Mouse (Mus musculus): ENCODE results near the gene Atp2a2. TPM values are rescaled to one million over a fixed set of nuclear protein-coding genes. Genes with fewer than 3 reads are reported as not detected.
"Not testable (repeated sequence)": the region's sequence is repeated elsewhere in the genome, so short reads cannot be mapped to it uniquely, and the experiment has no call there.

The Atp2a2 gene
- polyA plus RNA-seq, 1 experiment from 2014 or later: 33.6 TPM

DNA sequence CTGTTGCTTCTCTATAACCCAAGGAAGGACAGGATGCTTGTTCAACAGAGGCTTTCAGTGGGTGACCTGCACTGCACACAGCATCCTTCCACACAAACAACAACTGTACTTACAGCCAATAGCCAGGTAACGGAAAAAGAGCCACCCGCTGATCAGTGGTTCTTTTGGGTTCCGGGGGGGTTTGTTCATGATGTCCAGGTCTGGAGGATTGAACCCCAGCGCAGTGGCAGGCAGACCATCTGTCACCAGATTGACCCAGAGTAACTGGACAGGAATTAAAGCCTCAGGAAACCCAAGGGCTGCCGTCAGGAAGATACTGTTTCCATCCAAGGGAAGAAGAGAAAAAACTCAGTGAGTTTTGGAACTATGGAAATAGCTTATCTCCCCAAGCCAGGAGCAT, 42.7 kb downstream of the Atp2a2 start:
- H3K4me1 ChIP-seq (ENCODE audit: insufficient read depth, low read length): no peaks in the 10 kb centered on the region
- H3K27ac ChIP-seq (ENCODE audit: low read length): no peak overlapping the region
- H3K4me2 ChIP-seq (replicated peaks; ENCODE audit: low read depth, low read length): no peak overlapping the region
- ATAC-seq (ENCODE audit: low FRiP score, low TSS enrichment): no peak
- 93% methylated on average over 5 of the region's 5 CpGs for WGBS
- peaks cover 88% of the 10 kb centered on the region for H3K36me3 ChIP-seq (ENCODE audit: insufficient read depth, low read length)
- no peak overlapping the region for H3K4me3 ChIP-seq (ENCODE audit: low read length)
- H3K9me3 ChIP-seq (ENCODE audit: low read length): no peaks in the 10 kb centered on the region
- no peak overlapping the region for H3K9ac ChIP-seq (replicated peaks; ENCODE audit: low read length)
- H3K27me3 ChIP-seq (ENCODE audit: insufficient read depth, low read length): no peaks in the 10 kb centered on the region

DNA sequence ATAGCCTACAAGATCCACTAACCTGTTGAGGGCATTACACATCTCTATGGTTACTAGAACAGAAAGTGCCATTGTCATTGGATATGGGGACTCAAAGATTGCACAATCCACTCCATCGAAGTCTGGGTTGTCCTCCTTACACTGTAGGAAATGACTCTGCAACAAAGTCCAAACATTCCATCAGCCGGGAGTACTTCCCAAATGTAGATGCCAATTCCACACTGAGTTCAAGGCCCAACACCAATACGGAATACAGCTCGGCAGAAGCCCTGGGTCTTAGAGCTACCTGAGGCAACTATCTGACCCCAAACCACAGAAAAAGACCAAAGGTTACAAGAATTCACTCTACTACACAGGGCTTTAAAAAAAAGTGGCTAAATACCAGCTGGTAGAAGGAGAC, 44.0 kb downstream of the Atp2a2 start:
- no peak overlapping the region for H3K27ac ChIP-seq (ENCODE audit: low read length)
- no peak for ATAC-seq (ENCODE audit: low FRiP score, low TSS enrichment)
- no peaks in the 10 kb centered on the region for H3K27me3 ChIP-seq (ENCODE audit: insufficient read depth, low read length)
- H3K36me3 ChIP-seq (ENCODE audit: insufficient read depth, low read length): peaks cover 89% of the 10 kb centered on the region
- no peak overlapping the region for H3K9ac ChIP-seq (replicated peaks; ENCODE audit: low read length)
- H3K4me1 ChIP-seq (ENCODE audit: insufficient read depth, low read length): no peaks in the 10 kb centered on the region
- WGBS: 87% methylated on average over 4 of the region's 4 CpGs
- H3K4me2 ChIP-seq (replicated peaks; ENCODE audit: low read depth, low read length): no peak overlapping the region
- H3K4me3 ChIP-seq (ENCODE audit: low read length): no peak overlapping the region
- no peaks in the 10 kb centered on the region for H3K9me3 ChIP-seq (ENCODE audit: low read length)

DNA sequence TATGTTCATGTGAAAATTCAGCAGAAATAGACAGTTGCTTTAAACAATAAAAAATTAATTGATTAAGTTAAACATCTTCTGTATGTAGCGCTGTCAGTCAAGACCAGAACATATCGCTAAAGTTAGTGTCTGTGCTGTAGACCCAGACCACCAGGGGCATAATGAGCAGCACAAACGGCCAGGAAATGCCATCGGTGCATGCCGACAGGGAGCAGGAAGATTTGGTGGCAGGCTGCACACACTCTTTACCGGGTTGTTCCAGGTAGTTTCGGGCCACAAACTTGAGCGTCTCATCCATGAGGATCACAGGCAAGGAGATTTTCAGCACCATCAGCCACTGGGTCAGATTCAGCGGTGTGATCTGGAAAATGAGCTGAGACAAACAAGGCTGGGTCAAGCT, 45.0 kb downstream of the Atp2a2 start:
- H3K4me3 ChIP-seq (ENCODE audit: low read length); H3K4me1 ChIP-seq (ENCODE audit: insufficient read depth, low read length); H3K9me3 ChIP-seq (ENCODE audit: low read length); H3K4me2 ChIP-seq (replicated peaks; ENCODE audit: low read depth, low read length); H3K9ac ChIP-seq (replicated peaks; ENCODE audit: low read length); ATAC-seq (ENCODE audit: low FRiP score, low TSS enrichment); H3K27ac ChIP-seq (ENCODE audit: low read length); H3K27me3 ChIP-seq (ENCODE audit: insufficient read depth, low read length): not testable (repeated sequence)
- 80% methylated on average over 9 of the region's 9 CpGs for WGBS
- peaks cover 88% of the 10 kb centered on the region for H3K36me3 ChIP-seq (ENCODE audit: insufficient read depth, low read length)

DNA sequence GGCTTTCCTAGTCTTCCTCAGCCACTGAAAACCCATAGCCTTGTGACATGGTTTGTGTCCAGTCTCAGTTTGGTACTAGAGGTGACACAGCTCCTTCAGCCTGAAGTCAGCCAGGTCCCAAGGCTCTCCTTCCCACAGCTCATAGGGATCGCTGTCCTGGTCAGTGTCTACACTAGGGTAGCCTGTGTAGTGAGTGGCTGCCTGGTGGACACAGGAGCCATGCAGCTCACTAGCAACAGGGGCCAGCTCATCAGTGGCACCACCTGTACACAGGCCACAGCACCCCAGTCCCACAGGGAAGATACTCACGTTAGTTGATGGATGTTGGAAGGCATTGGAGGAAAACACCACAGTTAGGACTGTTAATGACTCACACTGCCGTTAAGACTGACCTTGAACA, 46.4 kb downstream of the Atp2a2 start:
- no peaks in the 10 kb centered on the region for H3K4me1 ChIP-seq (ENCODE audit: insufficient read depth, low read length)
- 88% methylated on average over 3 of the region's 3 CpGs for WGBS
- H3K4me2 ChIP-seq (replicated peaks; ENCODE audit: low read depth, low read length): no peak overlapping the region
- H3K27me3 ChIP-seq (ENCODE audit: insufficient read depth, low read length): no peaks in the 10 kb centered on the region
- no peak overlapping the region for H3K27ac ChIP-seq (ENCODE audit: low read length)
- H3K9ac ChIP-seq (replicated peaks; ENCODE audit: low read length): no peak overlapping the region
- no peak for ATAC-seq (ENCODE audit: low FRiP score, low TSS enrichment)
- H3K4me3 ChIP-seq (ENCODE audit: low read length): no peak overlapping the region
- H3K36me3 ChIP-seq (ENCODE audit: insufficient read depth, low read length): peaks cover 74% of the 10 kb centered on the region
- no peaks in the 10 kb centered on the region for H3K9me3 ChIP-seq (ENCODE audit: low read length)

DNA sequence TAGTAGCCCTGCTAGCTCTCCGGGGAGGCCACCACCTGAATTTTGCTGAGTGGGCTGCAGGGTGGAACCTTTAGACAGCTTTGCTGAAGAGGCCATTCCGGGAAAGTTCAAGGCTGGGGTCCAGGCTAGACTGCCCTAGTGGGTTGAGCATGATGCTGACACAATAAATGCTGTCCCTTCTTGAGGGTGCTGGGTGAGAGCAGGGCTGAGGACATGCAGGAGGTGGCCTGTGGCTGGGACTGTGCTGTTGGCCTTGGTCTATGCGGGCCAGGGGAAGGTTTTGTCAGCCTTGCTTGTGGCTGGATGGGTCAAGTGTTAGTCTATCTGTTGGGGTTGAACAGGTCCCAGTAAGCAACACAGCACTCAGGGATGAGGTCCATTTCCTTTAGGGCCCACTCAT, 47.1 kb downstream of the Atp2a2 start:
- Histone ChIP-seq H3K9ac (replicated peaks; ENCODE audit: low read length) (no peak overlapping the region; the same call in 1 of the 2 replicates), H3K27me3 (ENCODE audit: insufficient read depth, low read length) (no peaks in the 10 kb centered on the region), H3K4me2 (replicated peaks; ENCODE audit: low read depth, low read length) (no peak overlapping the region), H3K36me3 (ENCODE audit: insufficient read depth, low read length) (peaks cover 67% of the 10 kb centered on the region), H3K9me3 (ENCODE audit: low read length) (no peaks in the 10 kb centered on the region), H3K27ac (ENCODE audit: low read length) (no peak overlapping the region), H3K4me1 (ENCODE audit: insufficient read depth, low read length) (no peaks in the 10 kb centered on the region), H3K4me3 (ENCODE audit: low read length) (no peak overlapping the region)
- 98% methylated on average over 3 of the region's 3 CpGs for WGBS
- ATAC-seq (ENCODE audit: low FRiP score, low TSS enrichment): peak; percentile 55; the same call in 1 of the 2 replicates

DNA sequence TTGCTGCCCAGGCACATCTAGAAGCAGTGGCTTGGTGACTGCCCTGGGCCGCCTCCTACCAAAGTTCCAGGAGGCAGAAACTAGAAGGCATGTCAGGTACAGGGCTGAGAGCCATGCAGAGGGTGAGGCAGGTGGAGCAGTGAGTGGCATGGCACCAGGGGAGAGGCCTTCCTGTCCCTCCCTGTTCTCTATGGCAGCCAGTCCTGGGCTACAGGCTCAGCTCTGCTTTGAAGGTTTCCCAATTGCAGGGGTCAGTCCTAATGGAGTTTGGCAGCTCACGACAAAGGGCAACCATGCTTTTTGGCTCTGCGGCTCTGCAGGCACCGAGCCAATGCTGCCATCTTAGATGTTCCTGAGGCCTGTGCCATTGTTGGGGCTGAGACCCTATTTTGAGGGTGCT, 47.6 kb downstream of the Atp2a2 start:
- Histone ChIP-seq H3K27me3 (ENCODE audit: insufficient read depth, low read length) (no peaks in the 10 kb centered on the region), H3K9ac (replicated peaks; ENCODE audit: low read length) (no peak overlapping the region), H3K36me3 (ENCODE audit: insufficient read depth, low read length) (peaks cover 62% of the 10 kb centered on the region), H3K4me1 (ENCODE audit: insufficient read depth, low read length) (no peaks in the 10 kb centered on the region), H3K27ac (ENCODE audit: low read length) (no peak overlapping the region), H3K4me2 (replicated peaks; ENCODE audit: low read depth, low read length) (no peak overlapping the region), H3K9me3 (ENCODE audit: low read length) (no peaks in the 10 kb centered on the region), H3K4me3 (ENCODE audit: low read length) (no peak overlapping the region)
- 96% methylated on average over 4 of the region's 4 CpGs for WGBS
- no peak for ATAC-seq (ENCODE audit: low FRiP score, low TSS enrichment)

DNA sequence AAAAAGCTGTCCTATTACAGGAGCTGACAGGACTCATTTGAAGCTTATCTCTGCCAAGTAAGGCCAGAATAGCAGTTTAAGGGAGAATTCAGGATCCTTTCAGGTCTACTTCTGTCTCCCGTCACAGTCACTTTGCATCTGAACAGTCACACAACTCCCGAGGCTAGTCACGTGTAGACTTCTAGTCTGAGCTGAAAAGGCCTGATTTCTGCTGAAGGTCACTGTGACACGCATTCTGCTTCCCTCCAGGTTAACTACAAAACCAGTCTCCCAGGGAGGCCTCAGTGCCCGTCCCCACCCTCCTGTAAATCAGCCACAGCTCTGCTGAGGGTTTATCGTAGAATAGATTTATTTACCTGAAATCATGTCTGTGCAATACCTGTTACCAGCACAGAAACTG, 48.8 kb downstream of the Atp2a2 start:
- no peak overlapping the region for H3K4me2 ChIP-seq (replicated peaks; ENCODE audit: low read depth, low read length)
- H3K4me3 ChIP-seq (ENCODE audit: low read length): no peak overlapping the region
- no peak overlapping the region for H3K9ac ChIP-seq (replicated peaks; ENCODE audit: low read length)
- H3K4me1 ChIP-seq (ENCODE audit: insufficient read depth, low read length): no peaks in the 10 kb centered on the region
- no peaks in the 10 kb centered on the region for H3K27me3 ChIP-seq (ENCODE audit: insufficient read depth, low read length)
- WGBS: 80% methylated on average over 6 of the region's 6 CpGs
- ATAC-seq (ENCODE audit: low FRiP score, low TSS enrichment): no peak
- H3K9me3 ChIP-seq (ENCODE audit: low read length): no peaks in the 10 kb centered on the region
- H3K36me3 ChIP-seq (ENCODE audit: insufficient read depth, low read length): peaks cover 50% of the 10 kb centered on the region
- no peak overlapping the region for H3K27ac ChIP-seq (ENCODE audit: low read length)

DNA sequence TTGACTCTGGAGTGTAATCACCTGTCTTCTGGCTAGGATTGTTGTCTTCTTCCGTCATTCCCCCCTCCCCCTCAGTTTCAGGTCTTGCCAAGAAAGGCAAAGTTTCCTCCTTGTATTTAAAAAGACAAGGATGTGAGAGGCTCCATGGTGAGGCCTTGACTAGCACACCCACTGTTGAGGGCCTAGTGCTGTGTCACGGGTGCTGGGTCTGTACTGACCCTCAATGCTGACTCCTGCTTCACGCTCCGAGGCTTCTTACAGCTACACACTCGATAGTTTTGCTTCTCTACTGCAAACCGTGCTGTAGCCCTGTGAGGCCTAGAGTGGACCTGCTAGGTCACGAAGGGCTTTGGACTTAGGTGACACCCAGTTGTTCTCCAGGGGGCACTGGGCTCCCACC, 49.8 kb downstream of the Atp2a2 start:
- WGBS: 69% methylated on average over 7 of the region's 7 CpGs
- Histone ChIP-seq H3K9me3 (ENCODE audit: low read length) (no peaks in the 10 kb centered on the region), H3K4me2 (replicated peaks; ENCODE audit: low read depth, low read length) (no peak overlapping the region), H3K27ac (ENCODE audit: low read length) (0 out of 2 replicates have a peak overlapping the region, but pooled peaks have one; percentile 3), H3K4me1 (ENCODE audit: insufficient read depth, low read length) (no peaks in the 10 kb centered on the region), H3K4me3 (ENCODE audit: low read length) (no peak overlapping the region), H3K36me3 (ENCODE audit: insufficient read depth, low read length) (peaks cover 40% of the 10 kb centered on the region), H3K27me3 (ENCODE audit: insufficient read depth, low read length) (no peaks in the 10 kb centered on the region), H3K9ac (replicated peaks; ENCODE audit: low read length) (no peak overlapping the region)
- ATAC-seq (ENCODE audit: low FRiP score, low TSS enrichment): no peak

DNA sequence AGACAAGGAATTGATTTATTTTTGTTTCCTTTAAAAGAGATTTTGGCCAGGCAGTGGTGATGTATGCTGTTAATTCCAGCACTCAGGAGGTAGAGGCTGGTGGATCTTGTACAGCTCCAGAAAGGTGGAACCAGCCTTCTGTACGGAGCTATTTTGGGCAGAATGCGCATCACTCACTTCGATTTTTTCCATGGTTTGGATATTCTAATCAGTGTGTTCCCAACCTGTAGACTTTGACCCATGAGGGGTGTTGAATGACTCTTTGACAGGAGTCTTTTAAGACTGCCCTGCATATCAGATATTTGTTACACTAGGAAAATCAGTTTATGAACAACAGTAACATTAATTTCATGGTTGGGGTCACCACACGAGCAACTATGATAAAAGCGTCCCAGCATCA, 50.7 kb downstream of the Atp2a2 start:
- H3K4me1 ChIP-seq (ENCODE audit: insufficient read depth, low read length): no peaks in the 10 kb centered on the region
- no peak for ATAC-seq (ENCODE audit: low FRiP score, low TSS enrichment)
- H3K9me3 ChIP-seq (ENCODE audit: low read length): no peaks in the 10 kb centered on the region
- no peaks in the 10 kb centered on the region for H3K27me3 ChIP-seq (ENCODE audit: insufficient read depth, low read length)
- no peak overlapping the region for H3K4me3 ChIP-seq (ENCODE audit: low read length)
- peaks cover 40% of the 10 kb centered on the region for H3K36me3 ChIP-seq (ENCODE audit: insufficient read depth, low read length)
- no peak overlapping the region for H3K27ac ChIP-seq (ENCODE audit: low read length)
- WGBS: 87% methylated on average over 5 of the region's 5 CpGs
- no peak overlapping the region for H3K9ac ChIP-seq (replicated peaks; ENCODE audit: low read length)
- H3K4me2 ChIP-seq (replicated peaks; ENCODE audit: low read depth, low read length): no peak overlapping the region

DNA sequence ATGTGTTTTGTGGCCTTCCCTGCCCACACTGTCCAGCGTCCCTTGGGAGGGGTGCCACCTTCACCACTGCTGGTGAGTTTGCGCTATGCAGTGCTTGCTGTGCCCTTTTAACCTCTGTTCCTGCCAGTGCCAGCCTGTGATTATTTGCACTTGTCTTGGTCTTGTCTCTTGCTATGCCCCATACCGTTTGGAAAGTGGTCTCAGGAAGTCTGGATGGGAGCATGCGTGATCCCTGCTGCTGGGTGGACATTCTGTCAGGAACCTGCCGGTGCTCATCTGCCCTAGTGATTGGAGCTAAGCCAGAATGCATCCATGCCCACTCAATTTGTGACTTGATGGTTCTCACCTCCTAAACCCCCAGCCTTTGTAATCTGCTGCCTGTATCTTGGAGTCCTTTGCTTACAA, 51.1 kb downstream of the Atp2a2 start:
- Histone ChIP-seq H3K9ac (replicated peaks; ENCODE audit: low read length) (no peak overlapping the region), H3K4me2 (replicated peaks; ENCODE audit: low read depth, low read length) (no peak overlapping the region), H3K4me3 (ENCODE audit: low read length) (no peak overlapping the region), H3K9me3 (ENCODE audit: low read length) (no peaks in the 10 kb centered on the region), H3K27me3 (ENCODE audit: insufficient read depth, low read length) (no peaks in the 10 kb centered on the region), H3K4me1 (ENCODE audit: insufficient read depth, low read length) (no peaks in the 10 kb centered on the region), H3K36me3 (ENCODE audit: insufficient read depth, low read length) (peaks cover 43% of the 10 kb centered on the region), H3K27ac (ENCODE audit: low read length) (no peak overlapping the region)
- 69% methylated on average over 5 of the region's 5 CpGs for WGBS
- no peak for ATAC-seq (ENCODE audit: low FRiP score, low TSS enrichment)

DNA sequence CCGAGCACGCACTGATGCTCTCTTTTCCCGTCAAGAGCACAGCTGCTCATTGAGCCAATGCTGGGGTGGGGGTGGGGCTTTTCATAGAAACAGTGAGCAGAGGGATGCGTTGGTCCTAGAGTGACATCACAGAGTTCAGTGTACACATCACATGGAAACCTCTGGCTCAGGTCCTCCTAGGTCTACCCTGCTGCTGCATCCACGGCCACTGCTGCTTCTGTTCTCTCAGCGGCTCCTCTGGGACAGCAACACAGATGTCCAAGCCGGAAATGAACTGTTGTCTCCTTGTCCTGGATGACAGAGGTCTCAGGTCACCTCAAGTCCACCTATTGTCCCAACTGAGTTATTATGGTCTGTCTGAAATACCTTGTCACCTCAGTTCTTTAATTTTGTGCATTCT, 52.1 kb downstream of the Atp2a2 start:
- 58% methylated on average over 7 of the region's 7 CpGs for WGBS
- no peak overlapping the region for H3K27ac ChIP-seq (ENCODE audit: low read length)
- no peaks in the 10 kb centered on the region for H3K27me3 ChIP-seq (ENCODE audit: insufficient read depth, low read length)
- no peak overlapping the region for H3K4me2 ChIP-seq (replicated peaks; ENCODE audit: low read depth, low read length)
- H3K4me3 ChIP-seq (ENCODE audit: low read length): no peak overlapping the region
- no peaks in the 10 kb centered on the region for H3K4me1 ChIP-seq (ENCODE audit: insufficient read depth, low read length)
- H3K36me3 ChIP-seq (ENCODE audit: insufficient read depth, low read length): peaks cover 43% of the 10 kb centered on the region
- ATAC-seq (ENCODE audit: low FRiP score, low TSS enrichment): no peak
- no peaks in the 10 kb centered on the region for H3K9me3 ChIP-seq (ENCODE audit: low read length)
- H3K9ac ChIP-seq (replicated peaks; ENCODE audit: low read length): no peak overlapping the region
